Mouse (Mus musculus): ENCODE measurements around the gene F13b. TPM values are rescaled to one million over a fixed set of nuclear protein-coding genes. Genes with fewer than 3 reads are reported as not detected.

F13b gene
- polyA plus RNA-seq, 1 experiment from 2014 or later = not detected

DNA sequence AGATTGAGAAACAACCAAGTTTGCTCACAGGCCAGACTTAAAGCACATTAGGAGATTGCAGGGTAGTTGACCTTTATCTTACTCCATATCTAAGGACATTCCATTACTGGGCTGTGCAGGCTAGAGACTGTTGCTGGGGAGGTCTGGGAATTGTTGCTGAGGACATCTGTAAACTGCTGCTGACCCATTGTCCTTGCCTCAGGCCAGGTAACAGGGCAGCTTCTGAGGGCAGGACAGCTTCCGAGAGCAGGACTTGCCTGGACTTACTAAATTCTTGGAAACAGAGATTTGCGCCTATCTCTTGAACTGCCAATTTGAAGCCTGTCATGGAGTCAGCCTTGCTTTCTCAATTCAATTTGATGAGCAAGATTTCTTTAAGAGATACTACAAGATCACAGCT is 6.1 kb upstream of the F13b start:
- ATAC-seq (ENCODE audit: low FRiP score, low TSS enrichment) = no peak
- no peaks in the 10 kb centered on the region for H3K27me3 ChIP-seq (ENCODE audit: control insufficient read depth, insufficient read depth, low read length)
- H3K27ac ChIP-seq (ENCODE audit: low read depth, low read length) = no peak overlapping the region
- H3K4me2 ChIP-seq (replicated peaks; ENCODE audit: low read depth, low read length) = no peak overlapping the region
- 86% methylated on average over 2 of the region's 2 CpGs for WGBS
- peaks cover 30% of the 10 kb centered on the region for H3K36me3 ChIP-seq (ENCODE audit: control insufficient read depth, insufficient read depth, low read length)
- H3K9me3 ChIP-seq (ENCODE audit: control insufficient read depth, low read length) = no peaks in the 10 kb centered on the region
- no peaks in the 10 kb centered on the region for H3K4me1 ChIP-seq (ENCODE audit: control insufficient read depth, insufficient read depth, low read length)
- H3K9ac ChIP-seq (ENCODE audit: low read depth, low read length) = 0 out of 2 replicates have a peak overlapping the region, but pooled peaks have one; percentile 18
- no peak overlapping the region for H3K4me3 ChIP-seq (ENCODE audit: low read length)

DNA sequence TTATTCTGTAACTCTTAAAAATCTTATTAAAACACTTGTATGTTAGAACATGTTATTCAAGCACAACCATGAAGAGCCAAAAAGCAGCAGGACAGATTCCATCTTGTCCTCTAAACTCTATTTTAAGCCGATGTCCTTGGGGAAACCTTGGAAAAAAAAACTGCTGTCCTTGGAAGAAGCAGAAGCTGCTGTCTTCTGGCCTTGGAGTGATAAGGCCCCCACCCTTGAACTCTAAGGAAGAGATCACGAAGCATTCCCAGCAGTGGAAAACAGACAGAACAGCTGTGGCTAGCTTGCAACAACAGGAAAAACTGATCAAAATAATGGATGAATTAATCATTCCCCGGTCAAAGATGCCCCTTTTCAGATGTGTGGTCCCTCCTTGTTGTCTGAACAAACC is 5.3 kb upstream of the F13b start:
- 77% methylated on average over 3 of the region's 3 CpGs for WGBS
- Histone ChIP-seq H3K9ac (ENCODE audit: low read depth, low read length) (no peak overlapping the region), H3K4me3 (ENCODE audit: low read length) (no peak overlapping the region), H3K27me3 (ENCODE audit: control insufficient read depth, insufficient read depth, low read length) (no peaks in the 10 kb centered on the region), H3K4me2 (replicated peaks; ENCODE audit: low read depth, low read length) (no peak overlapping the region), H3K27ac (ENCODE audit: low read depth, low read length) (no peak overlapping the region), H3K36me3 (ENCODE audit: control insufficient read depth, insufficient read depth, low read length) (peaks cover 23% of the 10 kb centered on the region), H3K9me3 (ENCODE audit: control insufficient read depth, low read length) (no peaks in the 10 kb centered on the region), H3K4me1 (ENCODE audit: control insufficient read depth, insufficient read depth, low read length) (no peaks in the 10 kb centered on the region)
- ATAC-seq (ENCODE audit: low FRiP score, low TSS enrichment) = no peak

- H3K27me3 ChIP-seq (ENCODE audit: control insufficient read depth, insufficient read depth, low read length) = no peaks in the 10 kb centered on the region
- H3K4me2 ChIP-seq (replicated peaks; ENCODE audit: low read depth, low read length) = no peak overlapping the region
- H3K4me1 ChIP-seq (ENCODE audit: control insufficient read depth, insufficient read depth, low read length) = no peaks in the 10 kb centered on the region
- no peaks in the 10 kb centered on the region for H3K36me3 ChIP-seq (ENCODE audit: control insufficient read depth, insufficient read depth, low read length)
- H3K9me3 ChIP-seq (ENCODE audit: control insufficient read depth, low read length) = no peaks in the 10 kb centered on the region
- H3K9ac ChIP-seq (ENCODE audit: low read depth, low read length) = no peak overlapping the region
- no peak overlapping the region for H3K27ac ChIP-seq (ENCODE audit: low read depth, low read length)
- no peak overlapping the region for H3K4me3 ChIP-seq (ENCODE audit: low read length)
- no peak for ATAC-seq (ENCODE audit: low FRiP score, low TSS enrichment)
Observed at GRCm38 (mm10) chr1:139499751-139500150, 1.8 kb upstream of the F13b start.

GRCm38 (mm10) chr1:139514556-139514955 is 13.1 kb downstream of the F13b start:
- WGBS = 88% methylated on average over 12 of the region's 12 CpGs
- Histone ChIP-seq H3K4me3 (ENCODE audit: low read length) (no peak overlapping the region), H3K27me3 (ENCODE audit: control insufficient read depth, insufficient read depth, low read length) (no peaks in the 10 kb centered on the region), H3K27ac (ENCODE audit: low read depth, low read length) (no peak overlapping the region), H3K4me2 (replicated peaks; ENCODE audit: low read depth, low read length) (no peak overlapping the region), H3K9me3 (ENCODE audit: control insufficient read depth, low read length) (no peaks in the 10 kb centered on the region), H3K9ac (ENCODE audit: low read depth, low read length) (no peak overlapping the region), H3K4me1 (ENCODE audit: control insufficient read depth, insufficient read depth, low read length) (no peaks in the 10 kb centered on the region), H3K36me3 (ENCODE audit: control insufficient read depth, insufficient read depth, low read length) (no peaks in the 10 kb centered on the region)
- ATAC-seq (ENCODE audit: low FRiP score, low TSS enrichment) = no peak

GRCm38 (mm10) chr1:139548536-139548935 is 47.0 kb downstream of the F13b start:
- Histone ChIP-seq H3K9ac (ENCODE audit: low read depth, low read length) (no peak overlapping the region), H3K4me2 (replicated peaks; ENCODE audit: low read depth, low read length) (no peak overlapping the region), H3K27ac (ENCODE audit: low read depth, low read length) (no peak overlapping the region), H3K4me1 (ENCODE audit: control insufficient read depth, insufficient read depth, low read length) (no peaks in the 10 kb centered on the region), H3K36me3 (ENCODE audit: control insufficient read depth, insufficient read depth, low read length) (no peaks in the 10 kb centered on the region), H3K27me3 (ENCODE audit: control insufficient read depth, insufficient read depth, low read length) (no peaks in the 10 kb centered on the region), H3K4me3 (ENCODE audit: low read length) (no peak overlapping the region), H3K9me3 (ENCODE audit: control insufficient read depth, low read length) (no peaks in the 10 kb centered on the region)
- 84% methylated on average over 1 of the region's 1 CpGs for WGBS
- ATAC-seq (ENCODE audit: low FRiP score, low TSS enrichment) = no peak

DNA sequence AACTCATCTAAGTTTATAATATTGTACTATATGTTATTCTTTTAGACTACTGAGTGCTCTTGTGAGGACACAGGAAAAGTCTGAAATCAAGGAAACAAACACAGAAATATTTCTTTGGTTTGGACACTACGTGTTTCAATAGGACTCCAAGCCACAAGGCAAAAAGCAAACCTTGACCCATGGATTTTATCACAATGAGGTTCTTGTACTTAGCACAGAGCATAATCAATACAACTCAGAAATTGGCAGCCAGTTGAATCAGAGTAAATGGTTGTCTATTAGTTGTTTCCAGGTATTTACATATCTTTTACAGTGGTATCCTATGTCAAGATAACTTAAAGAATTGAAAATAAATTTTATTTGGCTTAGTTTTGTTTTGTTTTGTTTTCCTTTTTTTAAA is 49.8 kb downstream of the F13b start:
- H3K9me3 ChIP-seq (ENCODE audit: control insufficient read depth, low read length) = no peaks in the 10 kb centered on the region
- H3K27me3 ChIP-seq (ENCODE audit: control insufficient read depth, insufficient read depth, low read length) = no peaks in the 10 kb centered on the region
- no peaks in the 10 kb centered on the region for H3K36me3 ChIP-seq (ENCODE audit: control insufficient read depth, insufficient read depth, low read length)
- H3K4me1 ChIP-seq (ENCODE audit: control insufficient read depth, insufficient read depth, low read length) = no peaks in the 10 kb centered on the region
- 90% methylated on average over 1 of the region's 1 CpGs for WGBS
- H3K9ac ChIP-seq (ENCODE audit: low read depth, low read length) = no peak overlapping the region
- no peak overlapping the region for H3K4me2 ChIP-seq (replicated peaks; ENCODE audit: low read depth, low read length)
- H3K27ac ChIP-seq (ENCODE audit: low read depth, low read length) = no peak overlapping the region
- no peak for ATAC-seq (ENCODE audit: low FRiP score, low TSS enrichment)
- no peak overlapping the region for H3K4me3 ChIP-seq (ENCODE audit: low read length)

- no peak within 1 kb of the TSS for H3K4me3 ChIP-seq (ENCODE audit: low read length)
- no peaks in the 10 kb centered on the region for H3K9me3 ChIP-seq (ENCODE audit: control insufficient read depth, low read length)
- no peak for ATAC-seq (ENCODE audit: low FRiP score, low TSS enrichment)
- H3K27me3 ChIP-seq (ENCODE audit: control insufficient read depth, insufficient read depth, low read length) = no peaks in the 10 kb centered on the region
- no peaks in the 10 kb centered on the region for H3K4me1 ChIP-seq (ENCODE audit: control insufficient read depth, insufficient read depth, low read length)
- no peak within 1 kb of the TSS for H3K4me2 ChIP-seq (replicated peaks; ENCODE audit: low read depth, low read length)
- WGBS = 79% methylated on average over 1 of the region's 1 CpGs
- H3K27ac ChIP-seq (ENCODE audit: low read depth, low read length) = no peak within 1 kb of the TSS
- no peak within 1 kb of the TSS for H3K9ac ChIP-seq (ENCODE audit: low read depth, low read length)
- H3K36me3 ChIP-seq (ENCODE audit: control insufficient read depth, insufficient read depth, low read length) = no peaks in the 10 kb centered on the region
Observed at GRCm38 (mm10) chr1:139560024-139560423, 58.5 kb downstream of the F13b start, which contains the start of gene Cfhr1. TSS of gene Cfhr1 (minus strand) at chr1:139560272.

Other genes starting within 250 kb of the F13b start
- 0.14 and 0.16 TPM in 2 replicates for gene Crb1, start 124.6 kb upstream of the F13b start, polyA plus RNA-seq (2014; fragmentation: Nextera tagmentation; extraction: Ambion mirVana)
- 9.1 and 15.4 TPM in 2 replicates for gene Zbtb41, start 79.4 kb upstream of the F13b start, polyA plus RNA-seq (2014; fragmentation: Nextera tagmentation; extraction: Ambion mirVana)
- 22.5 and 28.8 TPM in 2 replicates for gene Aspm, start 46.9 kb upstream of the F13b start, polyA plus RNA-seq (2014; fragmentation: Nextera tagmentation; extraction: Ambion mirVana)
- not detected in 2 replicates for gene Cfhr1, start 58.6 kb downstream of the F13b start, polyA plus RNA-seq (2014; fragmentation: Nextera tagmentation; extraction: Ambion mirVana)

Data from kidney, embryonic 14.5 days (tissue).